Mouse (Mus musculus): Measurements from ENCODE around the gene Fgfr2. TPM values are rescaled to one million over a fixed set of nuclear protein-coding genes. Genes with fewer than 3 reads are reported as not detected.

The Fgfr2 gene
- polyA plus RNA-seq, 1 experiment: 52.3 TPM

GRCm38 (mm10) chr7:132930850-132931559 lies 192.1 kb downstream of the Fgfr2 start, which contains the start of gene Zranb1:
Gene Zranb1 (plus strand): TSS chr7:132931142.
- TF ChIP-seq CTCF (IDR thresholded peaks at IDR 0.05; ENCODE audit: borderline replicate concordance, extremely low read depth, insufficient read depth, insufficient read length) (no peak), POLR2A (IDR thresholded peaks at IDR 0.05; ENCODE audit: borderline replicate concordance, extremely low read depth, insufficient read depth, insufficient read length, poor library complexity, severe bottlenecking) (peak; percentile 62)
- DNase-seq (ENCODE audit: low read depth): peak; percentile 99

- DNase-seq (ENCODE audit: low read depth): peak; percentile 5
- TF ChIP-seq CTCF (IDR thresholded peaks at IDR 0.05; ENCODE audit: borderline replicate concordance, extremely low read depth, insufficient read depth, insufficient read length): no peak; the same call in 1 of the 2 replicates
- no peak for TF ChIP-seq POLR2A (IDR thresholded peaks at IDR 0.05; ENCODE audit: borderline replicate concordance, extremely low read depth, insufficient read depth, insufficient read length, poor library complexity, severe bottlenecking)
Observed at GRCm38 (mm10) chr7:132930055-132930454, 193.1 kb downstream of the Fgfr2 start.

- TF ChIP-seq POLR2A (IDR thresholded peaks at IDR 0.05; ENCODE audit: borderline replicate concordance, extremely low read depth, insufficient read depth, insufficient read length, poor library complexity, severe bottlenecking): no peak
- no peak for TF ChIP-seq CTCF (IDR thresholded peaks at IDR 0.05; ENCODE audit: borderline replicate concordance, extremely low read depth, insufficient read depth, insufficient read length)
- no peak for DNase-seq (ENCODE audit: low read depth)
Observed at GRCm38 (mm10) chr7:132927201-132927600, 195.9 kb downstream of the Fgfr2 start.

- no peak for DNase-seq (ENCODE audit: low read depth)
- TF ChIP-seq POLR2A (IDR thresholded peaks at IDR 0.05; ENCODE audit: borderline replicate concordance, extremely low read depth, insufficient read depth, insufficient read length, poor library complexity, severe bottlenecking) (no peak), CTCF (IDR thresholded peaks at IDR 0.05; ENCODE audit: borderline replicate concordance, extremely low read depth, insufficient read depth, insufficient read length) (no peak)
Observed at GRCm38 (mm10) chr7:132925227-132925626, 197.9 kb downstream of the Fgfr2 start.

- DNase-seq (ENCODE audit: low read depth): peak; percentile 1
- no peak for TF ChIP-seq CTCF (IDR thresholded peaks at IDR 0.05; ENCODE audit: borderline replicate concordance, extremely low read depth, insufficient read depth, insufficient read length)
- no peak for TF ChIP-seq POLR2A (IDR thresholded peaks at IDR 0.05; ENCODE audit: borderline replicate concordance, extremely low read depth, insufficient read depth, insufficient read length, poor library complexity, severe bottlenecking)
Observed at GRCm38 (mm10) chr7:132921971-132922370, 201.2 kb downstream of the Fgfr2 start.

- DNase-seq (ENCODE audit: low read depth): no peak
- TF ChIP-seq CTCF (IDR thresholded peaks at IDR 0.05; ENCODE audit: borderline replicate concordance, extremely low read depth, insufficient read depth, insufficient read length): no peak
Observed at GRCm38 (mm10) chr7:132903796-132904195, 219.4 kb downstream of the Fgfr2 start.

- TF ChIP-seq CTCF (IDR thresholded peaks at IDR 0.05; ENCODE audit: borderline replicate concordance, extremely low read depth, insufficient read depth, insufficient read length) (no peak), POLR2A (IDR thresholded peaks at IDR 0.05; ENCODE audit: borderline replicate concordance, extremely low read depth, insufficient read depth, insufficient read length, poor library complexity, severe bottlenecking) (no peak)
- DNase-seq (ENCODE audit: low read depth): no peak
Observed at GRCm38 (mm10) chr7:132900826-132901531, 222.2 kb downstream of the Fgfr2 start.

- no peak for TF ChIP-seq POLR2A (IDR thresholded peaks at IDR 0.05; ENCODE audit: borderline replicate concordance, extremely low read depth, insufficient read depth, insufficient read length, poor library complexity, severe bottlenecking)
- TF ChIP-seq CTCF (IDR thresholded peaks at IDR 0.05; ENCODE audit: borderline replicate concordance, extremely low read depth, insufficient read depth, insufficient read length): peak; percentile 57; the same call in 1 of the 2 replicates
- no peak for DNase-seq (ENCODE audit: low read depth)
Observed at GRCm38 (mm10) chr7:132898234-132898633, 224.9 kb downstream of the Fgfr2 start.

- TF ChIP-seq CTCF (IDR thresholded peaks at IDR 0.05; ENCODE audit: borderline replicate concordance, extremely low read depth, insufficient read depth, insufficient read length) (peak; percentile 20; the same call in 1 of the 2 replicates), POLR2A (IDR thresholded peaks at IDR 0.05; ENCODE audit: borderline replicate concordance, extremely low read depth, insufficient read depth, insufficient read length, poor library complexity, severe bottlenecking) (no peak)
- no peak for DNase-seq (ENCODE audit: low read depth)
Observed at GRCm38 (mm10) chr7:132897258-132897657, 225.9 kb downstream of the Fgfr2 start.

- no peak for TF ChIP-seq CTCF (IDR thresholded peaks at IDR 0.05; ENCODE audit: borderline replicate concordance, extremely low read depth, insufficient read depth, insufficient read length)
- no peak for TF ChIP-seq POLR2A (IDR thresholded peaks at IDR 0.05; ENCODE audit: borderline replicate concordance, extremely low read depth, insufficient read depth, insufficient read length, poor library complexity, severe bottlenecking)
- DNase-seq (ENCODE audit: low read depth): no peak
Observed at GRCm38 (mm10) chr7:132896206-132896815, 226.8 kb downstream of the Fgfr2 start.

- peak; percentile 31 for DNase-seq (ENCODE audit: low read depth)
- TF ChIP-seq POLR2A (IDR thresholded peaks at IDR 0.05; ENCODE audit: borderline replicate concordance, extremely low read depth, insufficient read depth, insufficient read length, poor library complexity, severe bottlenecking) (no peak), CTCF (IDR thresholded peaks at IDR 0.05; ENCODE audit: borderline replicate concordance, extremely low read depth, insufficient read depth, insufficient read length) (no peak)
Observed at GRCm38 (mm10) chr7:132894841-132895555, 228.2 kb downstream of the Fgfr2 start.

Data from brain, embryonic 14.5 days (tissue).